Mouse (Mus musculus): Measurements from ENCODE around the gene Cdkn1b.

- TF ChIP-seq EP300 (IDR thresholded peaks at IDR 0.05; ENCODE audit: insufficient read depth, low read depth, low read length), result no peak
- no peak for TF ChIP-seq CTCF (IDR thresholded peaks at IDR 0.05)
- no peak for TF ChIP-seq POLR2A (IDR thresholded peaks at IDR 0.05; ENCODE audit: insufficient read depth, low read depth, low read length)
These were observed 26.7 kb downstream of the Cdkn1b start for GRCm38 (mm10) chr6:134946858-134947257.

Data from heart, adult 2 months (tissue).